Mouse (Mus musculus): ENCODE data around the gene Rassf7. TPM values are rescaled to one million over a fixed set of nuclear protein-coding genes. Genes with fewer than 3 reads are reported as not detected.

Rassf7 gene
- 1.9 and 2.6 TPM in 2 replicates for polyA plus RNA-seq (2021; fragmentation: Nextera tagmentation)
- long read RNA-seq, experiment 1, transcript Rassf7-201 (6 exons, 1,525 nt): major isoform, 7 of 15 reads
- long read RNA-seq, experiment 1, partial matches to known transcripts: 3 of 15 reads
- long read RNA-seq, experiment 1, other reads (novel, unspliced or antisense): 3 of 15 reads
- long read RNA-seq, experiment 2, partial matches to known transcripts: 2 of 4 reads
- long read RNA-seq, experiment 2, other reads (novel, unspliced or antisense): 1 of 4 reads

GRCm38 (mm10) chr7:141215101-141215879, at the start of gene Rassf7:
Gene Rassf7, plus strand, starts transcription at chr7:141215860.

GRCm38 (mm10) chr7:141172116-141173006, 43.3 kb upstream of the Rassf7 start, which contains the start of gene Rnh1:
Gene Rnh1, minus strand, starts transcription at chr7:141172857.

GRCm38 (mm10) chr7:141193948-141194347, 21.7 kb upstream of the Rassf7 start, which contains the start of the genes Hras and Lrrc56:
Gene Hras, minus strand, starts transcription at chr7:141194005.
Gene Lrrc56, plus strand, starts transcription at chr7:141194157.

DNA sequence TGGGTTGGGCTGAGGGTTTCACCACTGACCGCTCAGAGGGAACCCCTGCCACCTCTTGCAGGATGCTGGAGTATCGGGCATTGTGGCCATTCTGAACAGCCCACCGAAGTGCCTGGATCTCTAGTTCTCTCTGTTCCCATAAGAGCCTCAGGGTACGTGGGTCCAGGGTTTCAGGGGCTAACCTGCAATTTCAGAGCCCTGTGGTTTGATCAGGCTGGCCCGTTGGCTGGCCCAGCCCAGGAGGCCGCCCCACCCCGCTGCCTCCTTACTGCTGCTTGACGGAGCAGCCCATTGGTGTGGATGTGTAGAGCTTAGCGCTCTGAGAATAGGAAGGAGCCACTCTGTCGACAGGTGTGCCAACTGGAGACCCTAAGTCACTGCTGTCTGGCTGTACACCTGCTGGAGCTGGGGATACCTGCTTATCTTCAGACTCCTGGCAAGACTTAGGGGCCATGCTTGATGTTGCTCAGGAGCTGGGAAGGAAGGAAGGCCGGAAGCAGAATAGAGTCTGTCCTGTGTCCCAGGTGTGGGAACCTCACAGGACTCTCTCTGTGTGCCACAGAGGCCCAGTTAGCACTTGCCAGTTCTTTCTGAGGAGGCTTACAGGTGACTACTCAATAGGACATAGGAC, 1.9 kb upstream of the Rassf7 start, which contains the start of gene Lmntd2:
Lmntd2 (minus strand) TSS at position 476 of the 631 bp plus-strand sequence.

GRCm38 (mm10) chr7:141228279-141229067, 12.8 kb downstream of the Rassf7 start, which contains the start of gene Phrf1:
Gene Phrf1, plus strand, starts transcription at chr7:141228784.

GRCm38 (mm10) chr7:141265739-141266561, 50.3 kb downstream of the Rassf7 start, which contains the start of gene Irf7:
Gene Irf7, minus strand, starts transcription at chr7:141266481.

Other genes starting within 250 kb of the Rassf7 start
- 6.8 and 8.0 TPM in 2 replicates for gene Ifitm1, start 248.6 kb upstream of the Rassf7 start, polyA plus RNA-seq (2021; fragmentation: Nextera tagmentation)
- 54.3 and 69.5 TPM in 2 replicates for gene Ifitm3, start 205.1 kb upstream of the Rassf7 start, polyA plus RNA-seq (2021; fragmentation: Nextera tagmentation)
- gene Ifitm6, start 197.9 kb upstream of the Rassf7 start, polyA plus RNA-seq (2021; fragmentation: Nextera tagmentation): 0.44 and 1.1 TPM in 2 replicates
- not detected in 2 replicates for gene Gm17387, start 186.7 kb upstream of the Rassf7 start, polyA plus RNA-seq (2021; fragmentation: Nextera tagmentation)
- 19.2 and 19.7 TPM in 2 replicates for gene B4galnt4, start 154.8 kb upstream of the Rassf7 start, polyA plus RNA-seq (2021; fragmentation: Nextera tagmentation)
- 0.23 TPM in 1 of 2 replicates, not detected in the other for gene Pkp3, start 137.6 kb upstream of the Rassf7 start, polyA plus RNA-seq (2021; fragmentation: Nextera tagmentation)
- gene Sigirr, start 115.3 kb upstream of the Rassf7 start, polyA plus RNA-seq (2021; fragmentation: Nextera tagmentation): 2.1 TPM in 2 replicates
- not detected in 2 replicates for gene Ano9, start 98.1 kb upstream of the Rassf7 start, polyA plus RNA-seq (2021; fragmentation: Nextera tagmentation)
- 33.2 and 42.7 TPM in 2 replicates for gene Ptdss2, start 93.5 kb upstream of the Rassf7 start, polyA plus RNA-seq (2021; fragmentation: Nextera tagmentation)
- gene Rnh1, start 43.0 kb upstream of the Rassf7 start, polyA plus RNA-seq (2021; fragmentation: Nextera tagmentation): 51.2 and 65.7 TPM in 2 replicates
- gene Hras, start 21.9 kb upstream of the Rassf7 start, polyA plus RNA-seq (2021; fragmentation: Nextera tagmentation): 68.2 and 284 TPM in 2 replicates
- 3.4 and 3.9 TPM in 2 replicates for gene Lrrc56, start 21.7 kb upstream of the Rassf7 start, polyA plus RNA-seq (2021; fragmentation: Nextera tagmentation)
- not detected in 2 replicates for gene Lmntd2, start 1.8 kb upstream of the Rassf7 start, polyA plus RNA-seq (2021; fragmentation: Nextera tagmentation)
- 17.9 and 20.5 TPM in 2 replicates for gene Phrf1, start 12.9 kb downstream of the Rassf7 start, polyA plus RNA-seq (2021; fragmentation: Nextera tagmentation)
- gene Irf7, start 50.6 kb downstream of the Rassf7 start, polyA plus RNA-seq (2021; fragmentation: Nextera tagmentation): 2.1 and 4.0 TPM in 2 replicates
- not detected in 2 replicates for gene Cdhr5, start 60.9 kb downstream of the Rassf7 start, polyA plus RNA-seq (2021; fragmentation: Nextera tagmentation)
- 0.45 and 0.78 TPM in 2 replicates for gene Sct, start 63.3 kb downstream of the Rassf7 start, polyA plus RNA-seq (2021; fragmentation: Nextera tagmentation)
- gene Drd4, start 76.1 kb downstream of the Rassf7 start, polyA plus RNA-seq (2021; fragmentation: Nextera tagmentation): 0.55 and 0.61 TPM in 2 replicates
- gene Deaf1, start 111.8 kb downstream of the Rassf7 start, polyA plus RNA-seq (2021; fragmentation: Nextera tagmentation): 54.9 and 58.5 TPM in 2 replicates
- gene Tmem80, start 111.9 kb downstream of the Rassf7 start, polyA plus RNA-seq (2021; fragmentation: Nextera tagmentation): 33.0 and 33.7 TPM in 2 replicates
- 3.2 and 5.2 TPM in 2 replicates for gene Eps8l2, start 123.0 kb downstream of the Rassf7 start, polyA plus RNA-seq (2021; fragmentation: Nextera tagmentation)
- 241 and 260 TPM in 2 replicates for gene Taldo1, start 176.3 kb downstream of the Rassf7 start, polyA plus RNA-seq (2021; fragmentation: Nextera tagmentation)
- 38.8 and 54.8 TPM in 2 replicates for gene Gatd1, start 198.3 kb downstream of the Rassf7 start, polyA plus RNA-seq (2021; fragmentation: Nextera tagmentation)
- gene Cend1, start 213.6 kb downstream of the Rassf7 start, polyA plus RNA-seq (2021; fragmentation: Nextera tagmentation): 211 and 240 TPM in 2 replicates
- 82.6 and 134 TPM in 2 replicates for gene Slc25a22, start 222.0 kb downstream of the Rassf7 start, polyA plus RNA-seq (2021; fragmentation: Nextera tagmentation)
- 0.28 and 0.41 TPM in 2 replicates for gene Pidd1, start 228.2 kb downstream of the Rassf7 start, polyA plus RNA-seq (2021; fragmentation: Nextera tagmentation)
- 2,138 and 2,186 TPM in 2 replicates for gene Rplp2, start 231.5 kb downstream of the Rassf7 start, polyA plus RNA-seq (2021; fragmentation: Nextera tagmentation)
- 14.2 and 16.1 TPM in 2 replicates for gene Pnpla2, start 239.3 kb downstream of the Rassf7 start, polyA plus RNA-seq (2021; fragmentation: Nextera tagmentation)
- gene Cracr2b, start 245.2 kb downstream of the Rassf7 start, polyA plus RNA-seq (2021; fragmentation: Nextera tagmentation): 3.8 and 5.6 TPM in 2 replicates